Mouse (Mus musculus) heart, embryonic 12.5 days (tissue): ENCODE measurements around the gene Pon2. TPM values are rescaled to one million over a fixed set of nuclear protein-coding genes. Genes with fewer than 3 reads are reported as not detected.

Source experiments
- ATAC-seq: fragments of 200-750 bp; cut with Nextera tagmentation; 2 replicates; pipeline ENCODE4 v1.8.0; 2017; ENCODE audit warnings: moderate TSS enrichment, moderate library complexity; ENCODE audit not compliant: insufficient number of reproducible peaks, low FRiP score
- H3K27ac ChIP-seq: fragments of 300-500 bp; sonication (generic); 2 replicates; pipeline ENCODE4 v1.5.1; 2016; ENCODE audit warnings: mild to moderate bottlenecking, moderate library complexity; ENCODE audit not compliant: poor library complexity, severe bottlenecking
- H3K27me3 ChIP-seq: fragments of 300-500 bp; sonication (generic); replicated peaks from 2 replicates; pipeline ENCODE4 v1.6.1; 2016; ENCODE audit warnings: mild to moderate bottlenecking, moderate library complexity
- H3K36me3 ChIP-seq: fragments of 300-500 bp; sonication (generic); 2 replicates; pipeline ENCODE4 v1.6.1; 2016; ENCODE audit warnings: mild to moderate bottlenecking, moderate library complexity
- H3K4me1 ChIP-seq: fragments of 300-500 bp; sonication (generic); replicated peaks from 2 replicates; pipeline ENCODE4 v1.6.1; 2016; ENCODE audit warnings: mild to moderate bottlenecking
- H3K4me2 ChIP-seq: fragments of 300-500 bp; sonication (generic); 2 replicates; pipeline ENCODE4 v1.6.1; 2016; ENCODE audit warnings: mild to moderate bottlenecking, moderate library complexity
- H3K4me3 ChIP-seq: fragments of 300-500 bp; sonication (generic); 2 replicates; pipeline ENCODE4 v1.5.1; 2016; ENCODE audit warnings: mild to moderate bottlenecking
- H3K9ac ChIP-seq: fragments of 300-500 bp; sonication (generic); 2 replicates; pipeline ENCODE4 v1.6.1; 2016; ENCODE audit warnings: mild to moderate bottlenecking, moderate library complexity
- H3K9me3 ChIP-seq: fragments of 300-500 bp; sonication (generic); replicated peaks from 2 replicates; pipeline ENCODE4 v1.6.1; 2016; ENCODE audit warnings: mild to moderate bottlenecking, moderate library complexity
- WGBS: fragments of 180-500 bp; shearing (Covaris S2); methylation state at CpG from one replicate; pipeline ENCODE4 v1.1.7; 2016; 5-methylcytosine and 5-hydroxymethylcytosine counted together
- polyA plus RNA-seq: library from polyadenylated mRNA; unstranded; fragments of >200 nt; fragmentation: Nextera tagmentation; extraction: Ambion mirVana; gene quantifications from 2 replicates; pipeline ENCODE4 v1.2.1, GENCODE M21; 2016

Gene Pon2
- polyA plus RNA-seq, 1 experiment from 2014 or later, result 39.9 TPM

- WGBS, result 76% methylated on average over 5 of the region's 5 CpGs
- Histone ChIP-seq H3K4me3 (no peak overlapping the region), H3K9me3 (no peaks in the 10 kb centered on the region), H3K27ac (no peak overlapping the region), H3K4me1 (peaks cover 6% of the 10 kb centered on the region; the same call in 1 of the 2 replicates), H3K36me3 (no peaks in the 10 kb centered on the region), H3K9ac (no peak overlapping the region), H3K4me2 (no peak overlapping the region), H3K27me3 (no peaks in the 10 kb centered on the region)
- 0 out of 2 replicates have a peak, but pooled peaks have one; percentile 25 for ATAC-seq
These were observed 15.8 kb upstream of the Pon2 start for GRCm38 (mm10) chr6:5313951-5314590.

- H3K4me1 ChIP-seq, result peaks cover 6% of the 10 kb centered on the region; the same call in 1 of the 2 replicates
- WGBS, result 83% methylated on average over 3 of the region's 3 CpGs
- H3K27ac ChIP-seq, result no peak overlapping the region
- no peaks in the 10 kb centered on the region for H3K9me3 ChIP-seq
- H3K9ac ChIP-seq, result no peak overlapping the region
- H3K36me3 ChIP-seq, result no peaks in the 10 kb centered on the region
- H3K4me3 ChIP-seq, result no peak overlapping the region
- H3K27me3 ChIP-seq, result no peaks in the 10 kb centered on the region
- no peak for ATAC-seq
- no peak overlapping the region for H3K4me2 ChIP-seq
These were observed 12.2 kb upstream of the Pon2 start for GRCm38 (mm10) chr6:5310491-5310890.

GRCm38 (mm10) chr6:5309595-5310197 is 11.4 kb upstream of the Pon2 start:
- Histone ChIP-seq H3K9me3 (no peaks in the 10 kb centered on the region; the same call in 1 of the 2 replicates), H3K4me3 (no peak overlapping the region), H3K9ac (no peak overlapping the region), H3K4me2 (no peak overlapping the region), H3K27me3 (no peaks in the 10 kb centered on the region), H3K4me1 (no peaks in the 10 kb centered on the region), H3K27ac (no peak overlapping the region), H3K36me3 (no peaks in the 10 kb centered on the region)
- no peak for ATAC-seq
- 61% methylated on average over 7 of the region's 7 CpGs for WGBS

GRCm38 (mm10) chr6:5305926-5306325 is 7.7 kb upstream of the Pon2 start:
- 63% methylated on average over 3 of the region's 3 CpGs for WGBS
- H3K9ac ChIP-seq, result no peak overlapping the region

GRCm38 (mm10) chr6:5304956-5305355 is 6.7 kb upstream of the Pon2 start:
- Histone ChIP-seq H3K9ac (no peak overlapping the region), H3K4me3 (no peak overlapping the region), H3K9me3 (no peaks in the 10 kb centered on the region; the same call in 1 of the 2 replicates), H3K27ac (no peak overlapping the region), H3K4me2 (no peak overlapping the region), H3K27me3 (no peaks in the 10 kb centered on the region), H3K4me1 (no peaks in the 10 kb centered on the region), H3K36me3 (no peaks in the 10 kb centered on the region)
- WGBS, result 83% methylated on average over 8 of the region's 8 CpGs
- no peak for ATAC-seq

More at GRCm38 (mm10) chr6:5305926-5306325, 7.7 kb upstream of the Pon2 start:
- Histone ChIP-seq H3K36me3 (no peaks in the 10 kb centered on the region), H3K4me3 (no peak overlapping the region), H3K27me3 (no peaks in the 10 kb centered on the region), H3K4me2 (no peak overlapping the region), H3K9me3 (no peaks in the 10 kb centered on the region; the same call in 1 of the 2 replicates), H3K4me1 (no peaks in the 10 kb centered on the region), H3K27ac (no peak overlapping the region)
- ATAC-seq, result no peak

GRCm38 (mm10) chr6:5300629-5301028 is 2.4 kb upstream of the Pon2 start:
- Histone ChIP-seq H3K9ac (no peak overlapping the region), H3K36me3 (no peaks in the 10 kb centered on the region), H3K9me3 (no peaks in the 10 kb centered on the region; the same call in 1 of the 2 replicates), H3K4me1 (no peaks in the 10 kb centered on the region), H3K4me2 (no peak overlapping the region), H3K27me3 (no peaks in the 10 kb centered on the region), H3K4me3 (no peak overlapping the region), H3K27ac (no peak overlapping the region)
- no peak for ATAC-seq
- 87% methylated on average over 8 of the region's 8 CpGs for WGBS

GRCm38 (mm10) chr6:5299561-5299960 is 1.3 kb upstream of the Pon2 start:
- Histone ChIP-seq H3K36me3 (no peaks in the 10 kb centered on the region), H3K4me3 (no peak overlapping the region), H3K27ac (no peak overlapping the region), H3K9me3 (no peaks in the 10 kb centered on the region), H3K9ac (no peak overlapping the region), H3K27me3 (no peaks in the 10 kb centered on the region), H3K4me2 (no peak overlapping the region), H3K4me1 (no peaks in the 10 kb centered on the region)
- no peak for ATAC-seq
- WGBS, result 60% methylated on average over 5 of the region's 5 CpGs

GRCm38 (mm10) chr6:5297321-5298091 is 749 bp downstream of the Pon2 start:
- H3K36me3 ChIP-seq, result peaks cover 4% of the 10 kb centered on the region; the same call in 1 of the 2 replicates
- no peaks in the 10 kb centered on the region for H3K4me1 ChIP-seq
- no peaks in the 10 kb centered on the region for H3K27me3 ChIP-seq
- peak overlapping the region; percentile 67 for H3K4me2 ChIP-seq
- H3K9ac ChIP-seq, result peak overlapping the region; percentile 80
- ATAC-seq, result peak; percentile 81
- peak overlapping the region; percentile 84 for H3K27ac ChIP-seq
- H3K4me3 ChIP-seq, result peak overlapping the region; percentile 73
- WGBS, result 6% methylated on average over 25 of the region's 25 CpGs
- no peaks in the 10 kb centered on the region for H3K9me3 ChIP-seq

GRCm38 (mm10) chr6:5296067-5296466 is 2.2 kb downstream of the Pon2 start:
- H3K4me3 ChIP-seq, result no peak overlapping the region
- no peak for ATAC-seq
- peak overlapping the region; percentile 67 for H3K4me2 ChIP-seq

GRCm38 (mm10) chr6:5294659-5295449 is 3.4 kb downstream of the Pon2 start:
- no peak overlapping the region for H3K27ac ChIP-seq
- no peaks in the 10 kb centered on the region for H3K9me3 ChIP-seq
- no peak for ATAC-seq
- H3K36me3 ChIP-seq, result peaks cover 9% of the 10 kb centered on the region; the same call in 1 of the 2 replicates
- peaks cover 5% of the 10 kb centered on the region for H3K4me1 ChIP-seq
- 92% methylated on average over 16 of the region's 16 CpGs for WGBS
- no peak overlapping the region for H3K4me3 ChIP-seq
- no peaks in the 10 kb centered on the region for H3K27me3 ChIP-seq
- no peak overlapping the region for H3K9ac ChIP-seq
- no peak overlapping the region for H3K4me2 ChIP-seq

More at GRCm38 (mm10) chr6:5296067-5296466, 2.2 kb downstream of the Pon2 start:
- H3K4me1 ChIP-seq, result peaks cover 5% of the 10 kb centered on the region
- no peak overlapping the region for H3K27ac ChIP-seq
- WGBS, result 89% methylated on average over 7 of the region's 7 CpGs
- H3K27me3 ChIP-seq, result no peaks in the 10 kb centered on the region
- H3K36me3 ChIP-seq, result peaks cover 9% of the 10 kb centered on the region; the same call in 1 of the 2 replicates
- H3K9ac ChIP-seq, result no peak overlapping the region
- no peaks in the 10 kb centered on the region for H3K9me3 ChIP-seq
